Mouse (Mus musculus) erythroblast, embryonic 14.5 days (primary cell): Measurements from ENCODE around the gene Prkcg.

ENCODE experiments used
- GATA1 ChIP-seq: IDR thresholded peaks from 2 replicates; pipeline ENCODE4 v1.6.1; 2012; ENCODE audit warnings: low read length, inconsistent platforms, mixed read lengths
- TAL1 ChIP-seq: IDR thresholded peaks from 3 replicates; pipeline ENCODE4 v1.6.1; 2012; ENCODE audit warnings: low read length, inconsistent platforms, mixed read lengths

DNA sequence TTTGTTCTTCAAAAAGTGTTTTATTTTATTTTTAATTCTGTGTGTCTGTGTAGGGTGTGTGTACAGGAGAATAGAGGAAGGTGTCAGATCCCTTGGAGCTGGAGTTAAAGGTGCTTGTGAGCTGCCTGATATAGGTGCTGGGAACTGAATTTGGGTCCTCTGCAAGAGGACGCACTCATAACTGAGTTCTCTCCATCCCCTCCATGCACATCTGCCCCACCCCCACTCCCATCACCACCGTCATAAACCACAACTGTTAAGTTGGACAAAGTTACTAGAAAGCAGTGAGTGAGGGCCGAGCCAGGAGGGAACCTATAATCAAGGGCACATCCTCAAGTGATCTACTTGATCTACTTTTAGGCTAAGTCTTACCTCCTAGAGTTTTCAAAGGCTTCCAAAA is 54.9 kb downstream of the Prkcg start:
- TF ChIP-seq GATA1 = no peak
- no peak for TF ChIP-seq TAL1
